Mouse (Mus musculus) cerebellum, adult 2 months (tissue): ENCODE measurements around the gene Katnal1. TPM values are rescaled to one million over a fixed set of nuclear protein-coding genes. Genes with fewer than 3 reads are reported as not detected.

Experiments
- DNase-seq, 2 experiments: peaks; one replicate each; pipeline ENCODE4 v3.0.0; 2021
- H3K27ac ChIP-seq: fragments of 200-500 bp; 2 replicates; pipeline ENCODE4 v1.5.1; 2012; ENCODE audit warnings: low read length, control low read depth, inconsistent platforms; ENCODE audit not compliant: insufficient read depth
- H3K27me3 ChIP-seq: fragments of 200-500 bp; 2 replicates; pipeline ENCODE4 v1.6.1; 2012; ENCODE audit warnings: inconsistent platforms, mild to moderate bottlenecking, low read length, moderate library complexity; ENCODE audit not compliant: control insufficient read depth, insufficient read depth
- H3K4me1 ChIP-seq: fragments of 200-500 bp; 2 replicates; pipeline ENCODE4 v1.6.1; 2011; ENCODE audit warnings: low read length; ENCODE audit not compliant: control insufficient read depth, insufficient read depth
- H3K4me3 ChIP-seq: fragments of 200-500 bp; replicated peaks from 2 replicates; pipeline ENCODE3; 2011; ENCODE audit warnings: mild to moderate bottlenecking, low read depth, low read length, control low read depth; ENCODE audit not compliant: insufficient read depth
- CTCF ChIP-seq: fragments of 200-500 bp; IDR thresholded peaks from 2 replicates; pipeline ENCODE4 v1.5.1; 2011; ENCODE audit warnings: low read depth, mild to moderate bottlenecking, control low read depth, low read length, moderate library complexity, borderline replicate concordance; ENCODE audit not compliant: insufficient read depth
- POLR2A ChIP-seq: fragments of 200-500 bp; IDR thresholded peaks from 2 replicates; pipeline ENCODE4 v1.6.1; 2011; ENCODE audit warnings: low read length, control low read depth, borderline replicate concordance; ENCODE audit not compliant: insufficient read depth
- WGBS: fragments of 180-500 bp; shearing (Covaris S2); methylation state at CpG from one replicate; pipeline ENCODE4 v1.1.7; 2018; 5-methylcytosine and 5-hydroxymethylcytosine counted together
- polyA plus RNA-seq: library from polyadenylated mRNA; depleted of rRNA; stranded (reverse); fragments of >200 nt; gene quantifications from 2 replicates; pipeline ENCODE4 v1.2.3, GENCODE M21; 2012

Katnal1 gene
- polyA plus RNA-seq, 1 experiment = 41.0 TPM

DNA sequence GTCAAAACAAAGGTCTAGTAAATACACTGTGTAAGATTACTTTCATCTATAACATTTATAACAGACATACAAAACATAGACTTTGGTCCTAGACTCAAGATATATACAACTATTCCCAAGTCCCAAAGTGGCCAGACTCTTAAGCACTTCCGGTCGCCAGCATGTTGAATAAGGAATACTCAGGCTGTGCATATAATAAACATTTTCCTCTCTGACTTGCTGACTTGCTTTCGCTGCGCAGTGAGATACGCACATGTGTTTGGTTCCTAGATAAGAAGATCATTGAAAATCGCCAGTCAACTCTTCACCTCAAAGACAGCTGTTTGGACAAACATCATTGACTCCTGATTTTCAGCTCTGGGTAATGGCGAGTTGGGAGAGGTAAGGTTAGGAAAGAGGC is 61.9 kb downstream of the Katnal1 start:
- H3K27me3 ChIP-seq = no peaks in the 10 kb centered on the region; the same call in 1 of the 2 replicates
- H3K4me1 ChIP-seq = no peaks in the 10 kb centered on the region
- no peak overlapping the region for H3K4me3 ChIP-seq
- WGBS = 93% methylated on average over 7 of the region's 7 CpGs
- H3K27ac ChIP-seq = no peak overlapping the region
- DNase-seq = no peak
- TF ChIP-seq CTCF (no peak), POLR2A (no peak)

DNA sequence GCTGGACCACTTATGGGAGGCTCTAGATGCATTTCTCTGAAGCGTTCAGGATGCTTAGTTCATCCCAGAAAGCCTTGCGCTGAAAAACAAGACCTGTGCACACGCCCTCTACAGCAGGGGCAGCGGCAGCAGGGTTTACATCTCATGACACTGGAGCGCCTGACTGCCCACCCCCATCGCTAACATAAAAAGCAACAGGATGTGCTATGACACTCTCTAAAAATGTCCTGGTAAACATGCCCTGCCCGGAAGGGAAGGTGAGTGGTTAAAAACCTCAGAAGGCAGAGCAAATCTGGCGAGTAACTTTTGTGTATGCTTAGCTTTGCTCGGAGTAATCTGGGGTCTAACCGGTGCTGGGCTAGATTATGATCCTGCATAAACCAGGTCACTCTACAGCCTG is 62.5 kb downstream of the Katnal1 start:
- no peaks in the 10 kb centered on the region for H3K4me1 ChIP-seq
- H3K4me3 ChIP-seq = no peak overlapping the region
- no peak for DNase-seq
- H3K27me3 ChIP-seq = no peaks in the 10 kb centered on the region; the same call in 1 of the 2 replicates
- 86% methylated on average over 10 of the region's 10 CpGs for WGBS
- H3K27ac ChIP-seq = no peak overlapping the region
- TF ChIP-seq CTCF (no peak), POLR2A (no peak)

DNA sequence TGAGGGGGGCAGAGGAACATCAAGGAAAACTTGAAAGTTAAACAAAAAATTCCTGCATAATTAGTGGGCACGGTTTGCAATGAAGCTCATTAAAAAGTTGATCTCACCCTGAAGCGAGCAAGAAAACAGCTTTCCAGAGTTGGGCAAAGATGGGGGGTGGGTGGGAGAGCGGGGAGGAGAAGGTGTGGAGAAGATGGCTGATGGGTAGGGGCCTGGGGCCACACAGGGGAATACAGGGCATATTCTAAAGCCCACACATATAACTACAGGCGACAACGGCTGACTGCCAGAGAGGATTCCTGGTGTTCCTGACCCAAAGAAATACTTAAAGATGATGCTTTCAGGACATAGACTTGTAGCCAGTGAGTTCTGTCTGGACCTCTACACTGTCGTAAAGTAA is 65.7 kb downstream of the Katnal1 start:
- WGBS = 53% methylated on average over 6 of the region's 6 CpGs
- no peak for DNase-seq
- no peaks in the 10 kb centered on the region for H3K27me3 ChIP-seq
- TF ChIP-seq POLR2A (no peak), CTCF (no peak)
- H3K4me3 ChIP-seq = no peak overlapping the region
- H3K27ac ChIP-seq = no peak overlapping the region
- H3K4me1 ChIP-seq = no peaks in the 10 kb centered on the region

DNA sequence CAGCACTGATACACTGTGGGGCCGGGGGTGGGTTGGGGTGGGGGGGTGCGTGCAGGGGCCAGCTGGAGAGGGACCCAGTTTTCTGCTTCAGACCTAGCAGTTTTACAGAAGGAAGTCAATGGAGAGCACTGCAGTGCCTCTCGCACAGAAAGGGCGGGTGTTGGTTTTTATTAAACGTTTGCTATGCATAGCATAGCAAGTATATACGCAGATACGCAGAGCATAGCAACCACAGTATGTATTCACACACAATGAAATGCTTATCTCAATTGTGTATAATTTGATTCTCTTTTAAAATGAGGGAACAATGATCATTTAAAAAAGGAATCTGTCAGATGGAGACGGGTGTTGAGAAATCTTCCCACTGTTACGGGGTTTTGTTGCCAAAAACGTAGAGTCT is 66.3 kb downstream of the Katnal1 start:
- TF ChIP-seq POLR2A (no peak), CTCF (no peak)
- WGBS = 54% methylated on average over 10 of the region's 10 CpGs
- Histone ChIP-seq H3K4me3 (no peak overlapping the region), H3K4me1 (no peaks in the 10 kb centered on the region), H3K27me3 (no peaks in the 10 kb centered on the region), H3K27ac (no peak overlapping the region)
- DNase-seq = no peak

DNA sequence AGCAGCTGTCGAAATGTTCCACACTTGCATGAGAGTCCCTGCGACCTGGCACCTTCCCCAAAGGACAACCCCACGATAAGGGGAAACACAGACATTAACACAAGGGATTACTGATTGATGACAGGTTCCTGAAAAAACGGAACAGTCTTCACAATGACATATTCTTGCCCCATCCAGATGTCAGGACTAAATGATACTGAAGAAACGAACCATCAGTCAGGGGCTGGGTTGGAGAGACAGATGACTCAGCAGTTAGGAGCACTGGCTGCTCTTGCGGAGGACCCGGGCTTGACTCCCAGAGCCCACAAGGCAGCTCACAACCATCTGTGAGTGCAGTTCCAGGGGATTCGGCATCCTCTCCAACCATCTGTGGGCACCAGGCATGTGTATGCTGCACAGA is 67.0 kb downstream of the Katnal1 start:
- DNase-seq = no peak
- no peak overlapping the region for H3K27ac ChIP-seq
- no peaks in the 10 kb centered on the region for H3K4me1 ChIP-seq
- TF ChIP-seq CTCF (no peak), POLR2A (no peak)
- H3K4me3 ChIP-seq = no peak overlapping the region
- no peaks in the 10 kb centered on the region for H3K27me3 ChIP-seq
- WGBS = 36% methylated on average over 8 of the region's 8 CpGs

DNA sequence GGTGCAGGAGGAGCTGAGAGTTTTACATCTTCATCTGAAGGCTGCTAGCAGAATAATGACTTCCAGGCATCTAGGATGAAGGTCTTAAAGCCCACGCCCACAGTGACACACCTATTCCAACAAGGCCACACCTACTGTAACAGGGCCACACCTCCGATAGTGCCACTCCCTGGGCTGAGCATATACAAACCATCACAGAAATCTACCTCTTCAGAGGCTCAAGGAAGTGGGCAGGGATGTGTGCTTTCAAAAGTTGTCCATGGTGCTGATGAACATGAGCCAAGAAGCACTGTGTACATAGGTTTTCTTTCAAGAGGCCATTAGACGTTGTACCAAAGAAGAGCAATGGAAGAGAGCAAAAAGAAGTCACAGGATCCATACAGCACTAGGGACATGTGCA is 71.6 kb downstream of the Katnal1 start:
- DNase-seq = no peak
- H3K27me3 ChIP-seq = no peaks in the 10 kb centered on the region
- 88% methylated on average over 3 of the region's 3 CpGs for WGBS
- H3K4me1 ChIP-seq = no peaks in the 10 kb centered on the region
- no peak overlapping the region for H3K4me3 ChIP-seq
- H3K27ac ChIP-seq = no peak overlapping the region
- TF ChIP-seq POLR2A (no peak), CTCF (no peak)

DNA sequence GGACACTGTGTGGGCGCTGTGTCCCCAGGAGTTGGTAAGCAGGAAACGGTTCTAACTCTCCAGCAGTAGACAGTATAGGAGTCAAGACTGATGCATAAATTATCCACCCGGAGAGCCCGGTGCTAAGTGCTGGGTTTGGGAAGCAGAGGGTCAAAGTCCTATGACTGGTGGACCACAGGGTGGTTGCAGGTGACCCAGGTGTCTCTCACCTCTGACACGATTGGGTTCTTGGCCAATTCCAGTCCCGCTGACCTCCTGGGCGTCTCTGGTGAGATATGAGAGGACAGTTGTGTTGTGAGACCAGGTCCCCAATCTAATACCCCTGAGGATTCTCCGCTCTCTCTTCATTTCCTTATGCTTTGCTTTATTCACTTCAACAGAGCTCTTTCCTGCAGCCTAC is 74.1 kb downstream of the Katnal1 start:
- 80% methylated on average over 8 of the region's 8 CpGs for WGBS
- DNase-seq = no peak
- no peak overlapping the region for H3K27ac ChIP-seq
- no peak for TF ChIP-seq POLR2A
- no peak for TF ChIP-seq CTCF
- H3K4me3 ChIP-seq = no peak overlapping the region
- H3K27me3 ChIP-seq = no peaks in the 10 kb centered on the region
- H3K4me1 ChIP-seq = no peaks in the 10 kb centered on the region

DNA sequence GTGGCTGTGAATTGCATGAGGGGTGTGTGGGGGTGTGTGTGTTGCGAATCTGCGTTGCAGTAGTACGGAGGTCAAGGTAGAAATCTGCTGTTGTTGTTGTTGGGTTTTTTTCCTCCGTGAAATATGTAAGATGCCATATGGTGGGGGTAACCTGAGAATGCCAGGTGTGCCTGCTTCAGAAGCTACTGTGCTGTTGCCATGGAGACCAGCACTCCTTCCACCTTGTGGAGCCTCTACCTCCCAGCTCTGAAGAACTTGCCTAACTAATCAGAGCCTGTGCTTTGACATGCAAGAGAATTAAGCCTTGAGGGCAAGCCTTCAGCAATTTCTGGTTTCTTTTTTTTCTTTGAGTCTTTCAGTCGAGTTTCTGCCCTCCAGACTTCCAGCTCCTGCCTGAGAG is 75.0 kb downstream of the Katnal1 start:
- no peaks in the 10 kb centered on the region for H3K27me3 ChIP-seq
- no peak for DNase-seq
- WGBS = 46% methylated on average over 5 of the region's 5 CpGs
- no peak overlapping the region for H3K4me3 ChIP-seq
- H3K4me1 ChIP-seq = no peaks in the 10 kb centered on the region
- no peak for TF ChIP-seq POLR2A
- no peak for TF ChIP-seq CTCF
- H3K27ac ChIP-seq = no peak overlapping the region
